Mouse (Mus musculus): ENCODE measurements around the gene Tgtp2. TPM values are rescaled to one million over a fixed set of nuclear protein-coding genes. Genes with fewer than 3 reads are reported as not detected.
"Not testable (repeated sequence)": the region's sequence is repeated elsewhere in the genome, so short reads cannot be mapped to it uniquely, and the experiment has no call there.

Gene Tgtp2
- polyA plus RNA-seq, 1 experiment from 2014 or later, result not detected

DNA sequence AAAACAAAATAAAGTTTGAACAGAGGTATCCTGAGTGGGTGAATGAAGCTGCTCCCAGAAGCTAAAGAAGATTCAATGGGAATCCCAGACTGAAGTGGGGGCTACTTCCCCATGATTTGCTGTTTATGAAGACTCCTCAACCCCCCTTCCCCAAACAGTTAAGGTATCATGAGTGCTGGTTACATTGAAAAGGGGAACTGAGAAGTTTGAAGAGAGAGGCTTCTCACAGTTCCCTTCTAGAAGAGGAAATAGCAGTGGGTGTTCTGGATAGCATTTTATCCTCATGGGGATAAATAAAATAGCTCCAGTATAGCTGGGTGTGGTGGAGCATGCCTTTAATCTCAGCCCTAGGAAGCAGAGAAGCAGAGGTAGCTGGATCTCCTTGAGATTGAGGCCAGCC, 13.9 kb downstream of the Tgtp2 start:
- not testable (repeated sequence) for H3K9me3 ChIP-seq (replicated peaks); ATAC-seq; H3K4me1 ChIP-seq; H3K27ac ChIP-seq; H3K9ac ChIP-seq; H3K4me3 ChIP-seq; H3K4me2 ChIP-seq; H3K27me3 ChIP-seq; H3K36me3 ChIP-seq (ENCODE audit: poor library complexity, severe bottlenecking)

GRCm38 (mm10) chr11:49012074-49012473, 51.9 kb downstream of the Tgtp2 start:
- H3K9me3 ChIP-seq (replicated peaks); H3K36me3 ChIP-seq (ENCODE audit: poor library complexity, severe bottlenecking); H3K4me2 ChIP-seq; H3K9ac ChIP-seq; H3K27ac ChIP-seq; H3K27me3 ChIP-seq; H3K4me1 ChIP-seq; H3K4me3 ChIP-seq; ATAC-seq: not testable (repeated sequence)

Other genes with a start within 250 kb of the Tgtp2 start
- 6.0 and 7.4 TPM in 2 replicates for gene Trim41, start 246.9 kb downstream of the Tgtp2 start, polyA plus RNA-seq (2015; fragmentation: Nextera tagmentation; extraction: Ambion mirVana)
- gene Trim7, start 238.1 kb downstream of the Tgtp2 start, polyA plus RNA-seq (2015; fragmentation: Nextera tagmentation; extraction: Ambion mirVana), result 0.71 and 0.80 TPM in 2 replicates
- 4.2 and 5.2 TPM in 2 replicates for gene Gm12184, start 237.6 kb downstream of the Tgtp2 start, polyA plus RNA-seq (2015; fragmentation: Nextera tagmentation; extraction: Ambion mirVana)
- gene Irgm1, start 192.5 kb downstream of the Tgtp2 start, polyA plus RNA-seq (2015; fragmentation: Nextera tagmentation; extraction: Ambion mirVana), result 1.6 and 1.9 TPM in 2 replicates
- 0.08 TPM in 1 of 2 replicates, not detected in the other for gene Gm5431, start 162.0 kb downstream of the Tgtp2 start, polyA plus RNA-seq (2015; fragmentation: Nextera tagmentation; extraction: Ambion mirVana)
- gene Psme2b, start 118.0 kb downstream of the Tgtp2 start, polyA plus RNA-seq (2015; fragmentation: Nextera tagmentation; extraction: Ambion mirVana), result 1.5 and 2.2 TPM in 2 replicates
- gene Olfr56, start 85.3 kb downstream of the Tgtp2 start, polyA plus RNA-seq (2015; fragmentation: Nextera tagmentation; extraction: Ambion mirVana), result not detected in 2 replicates
- 0.15 and 0.24 TPM in 2 replicates for gene 9930111J21Rik1, start 84.8 kb downstream of the Tgtp2 start, polyA plus RNA-seq (2015; fragmentation: Nextera tagmentation; extraction: Ambion mirVana)
- not detected in 2 replicates for gene Gm12185, start 72.0 kb downstream of the Tgtp2 start, polyA plus RNA-seq (2015; fragmentation: Nextera tagmentation; extraction: Ambion mirVana)
- gene Tgtp1, start 70.0 kb downstream of the Tgtp2 start, polyA plus RNA-seq (2015; fragmentation: Nextera tagmentation; extraction: Ambion mirVana), result not detected in 2 replicates
- gene 9930111J21Rik2, start 13.0 kb downstream of the Tgtp2 start, polyA plus RNA-seq (2015; fragmentation: Nextera tagmentation; extraction: Ambion mirVana), result 0.13 and 0.21 TPM in 2 replicates
- 0.27 and 0.47 TPM in 2 replicates for gene Ifi47, start 12.4 kb upstream of the Tgtp2 start, polyA plus RNA-seq (2015; fragmentation: Nextera tagmentation; extraction: Ambion mirVana)
- not detected in 2 replicates for gene Olfr1396, start 50.7 kb upstream of the Tgtp2 start, polyA plus RNA-seq (2015; fragmentation: Nextera tagmentation; extraction: Ambion mirVana)
- not detected in 2 replicates for gene Olfr1395, start 78.1 kb upstream of the Tgtp2 start, polyA plus RNA-seq (2015; fragmentation: Nextera tagmentation; extraction: Ambion mirVana)
- gene Olfr1394, start 90.2 kb upstream of the Tgtp2 start, polyA plus RNA-seq (2015; fragmentation: Nextera tagmentation; extraction: Ambion mirVana), result not detected in 2 replicates
- gene Btnl9, start 123.0 kb upstream of the Tgtp2 start, polyA plus RNA-seq (2015; fragmentation: Nextera tagmentation; extraction: Ambion mirVana), result 0.03 and 0.26 TPM in 2 replicates
- 58.5 and 58.6 TPM in 2 replicates for gene Zfp62, start 139.1 kb upstream of the Tgtp2 start, polyA plus RNA-seq (2015; fragmentation: Nextera tagmentation; extraction: Ambion mirVana)
- gene Mgat1, start 180.0 kb upstream of the Tgtp2 start, polyA plus RNA-seq (2015; fragmentation: Nextera tagmentation; extraction: Ambion mirVana), result 25.5 and 30.6 TPM in 2 replicates
- gene Olfr1393, start 214.1 kb upstream of the Tgtp2 start, polyA plus RNA-seq (2015; fragmentation: Nextera tagmentation; extraction: Ambion mirVana), result 0.08 and 0.13 TPM in 2 replicates
- gene Olfr1392, start 221.1 kb upstream of the Tgtp2 start, polyA plus RNA-seq (2015; fragmentation: Nextera tagmentation; extraction: Ambion mirVana), result not detected in 2 replicates
- gene Olfr10, start 240.5 kb upstream of the Tgtp2 start, polyA plus RNA-seq (2015; fragmentation: Nextera tagmentation; extraction: Ambion mirVana), result not detected in 2 replicates